Comparison of ENCODE assay signal across 19 mouse cellular contexts in genomic region chr8:95041883-95042784, GRCm38 (mm10). TPM values are rescaled to one million over a fixed set of nuclear protein-coding genes. Genes with fewer than 3 reads are reported as not detected.
DNase-seq lines count a peak whose midpoint lies in the region; ATAC-seq and TF ChIP-seq lines count a peak whose summit lies in the region.
"Had no signal": no experiment of that assay in that cellular context is flagged by ENCODE, and none has a peak within 500 bp of the region (broad histone marks: within the 10 kb centered on the region; RNA-seq: fewer than 3 reads in every experiment).

No protein-coding gene starts in this region.

- no peaks in the 10 kb centered on the region for H3K4me1 ChIP-seq in lung, embryonic 14.5 days (ENCODE audit: insufficient read depth)
- H3K4me1 ChIP-seq in kidney, embryonic 16.5 days (ENCODE audit: insufficient read depth, low read length): peaks cover 12% of the 10 kb centered on the region
- peaks cover 16% of the 10 kb centered on the region for H3K4me1 ChIP-seq in liver, embryonic 12.5 days
- no peaks in the 10 kb centered on the region for H3K4me1 ChIP-seq in stomach, postnatal 0 days (replicated peaks; ENCODE audit: control insufficient read depth, insufficient read depth)
- no peaks in the 10 kb centered on the region for H3K4me1 ChIP-seq in forebrain, embryonic 16.5 days (replicated peaks; ENCODE audit: control insufficient read depth, insufficient read depth, low read length)
- H3K4me1 ChIP-seq in forebrain, embryonic 12.5 days: no peaks in the 10 kb centered on the region
- H3K4me1 ChIP-seq: heart, embryonic 10.5 days had no signal

- peak overlapping the region; percentile 5; the same call in 1 of the 2 replicates for H3K4me2 ChIP-seq in lung, embryonic 14.5 days
- H3K4me2 ChIP-seq in kidney, embryonic 16.5 days (replicated peaks; ENCODE audit: low read depth, low read length): no peak overlapping the region
- H3K4me2 ChIP-seq in liver, embryonic 12.5 days: peak overlapping the region; percentile 2; the same call in 1 of the 2 replicates
- no peak overlapping the region for H3K4me2 ChIP-seq in stomach, postnatal 0 days (replicated peaks; ENCODE audit: low read depth)
- H3K4me2 ChIP-seq in forebrain, embryonic 16.5 days (ENCODE audit: low read length): no peak overlapping the region
- H3K4me2 ChIP-seq in forebrain, embryonic 12.5 days: no peak overlapping the region
- H3K4me2 ChIP-seq: forebrain, embryonic 15.5 days; limb, embryonic 15.5 days had no signal

- no peak overlapping the region for H3K4me3 ChIP-seq in lung, embryonic 14.5 days (ENCODE audit: low read depth, low read length)
- H3K4me3 ChIP-seq in kidney, embryonic 16.5 days (ENCODE audit: low read length): no peak overlapping the region
- H3K4me3 ChIP-seq in liver, embryonic 12.5 days: no peak overlapping the region
- no peak overlapping the region for H3K4me3 ChIP-seq in stomach, postnatal 0 days (ENCODE audit: low read depth, low read length)
- H3K4me3 ChIP-seq in forebrain, embryonic 16.5 days (replicated peaks; ENCODE audit: low read length): no peak overlapping the region
- no peak overlapping the region for H3K4me3 ChIP-seq in forebrain, embryonic 12.5 days (replicated peaks)
- H3K4me3 ChIP-seq: forebrain, embryonic 15.5 days; heart, embryonic 10.5 days; limb, embryonic 15.5 days; megakaryocyte, embryonic 14.5 days had no signal

- H3K9ac ChIP-seq in lung, embryonic 14.5 days: no peak overlapping the region
- H3K9ac ChIP-seq in kidney, embryonic 16.5 days (replicated peaks; ENCODE audit: low read length): no peak overlapping the region
- H3K9ac ChIP-seq in liver, embryonic 12.5 days: no peak overlapping the region
- no peak overlapping the region for H3K9ac ChIP-seq in stomach, postnatal 0 days (ENCODE audit: low read length)
- no peak overlapping the region for H3K9ac ChIP-seq in forebrain, embryonic 16.5 days (replicated peaks; ENCODE audit: low read depth, low read length)
- no peak overlapping the region for H3K9ac ChIP-seq in forebrain, embryonic 12.5 days
- H3K9ac ChIP-seq: forebrain, embryonic 15.5 days; limb, embryonic 15.5 days had no signal

- peak overlapping the region; percentile 85 for H3K27ac ChIP-seq in lung, embryonic 14.5 days (ENCODE audit: low read depth)
- H3K27ac ChIP-seq in kidney, embryonic 16.5 days (ENCODE audit: low read length): peak overlapping the region; percentile 93
- H3K27ac ChIP-seq in liver, embryonic 12.5 days: peak overlapping the region; percentile 73
- no peak overlapping the region for H3K27ac ChIP-seq in stomach, postnatal 0 days (replicated peaks)
- no peak overlapping the region for H3K27ac ChIP-seq in forebrain, embryonic 16.5 days (ENCODE audit: low read length)
- H3K27ac ChIP-seq in forebrain, embryonic 12.5 days: no peak overlapping the region
- H3K27ac ChIP-seq: forebrain, embryonic 15.5 days; heart, embryonic 10.5 days; limb, embryonic 15.5 days had no signal

- DNase-seq in lung, embryonic 14.5 days: peak; percentile 55
- no peak for DNase-seq in lung, postnatal 14 days
- DNase-seq in stomach, postnatal 0 days (ENCODE audit: low spot score): no peak
- DNase-seq in T-cell, adult 2 months (ENCODE audit: low spot score): no peak
- DNase-seq: adrenal gland, postnatal 25 days; cerebellum, postnatal 10 days; gastrocnemius, postnatal 25 days; right cerebral cortex, postnatal 14 days had no signal

- H3K27me3 ChIP-seq in lung, embryonic 14.5 days (ENCODE audit: insufficient read depth, low read length): no peaks in the 10 kb centered on the region
- H3K27me3 ChIP-seq in kidney, embryonic 16.5 days (ENCODE audit: insufficient read depth, low read length): no peaks in the 10 kb centered on the region
- H3K27me3 ChIP-seq in liver, embryonic 12.5 days (replicated peaks): no peaks in the 10 kb centered on the region
- H3K27me3 ChIP-seq in stomach, postnatal 0 days (ENCODE audit: control insufficient read depth, insufficient read depth, low read length): no peaks in the 10 kb centered on the region
- H3K27me3 ChIP-seq in forebrain, embryonic 16.5 days (replicated peaks; ENCODE audit: control insufficient read depth, insufficient read depth, low read length): no peaks in the 10 kb centered on the region
- H3K27me3 ChIP-seq in forebrain, embryonic 12.5 days: no peaks in the 10 kb centered on the region
- H3K27me3 ChIP-seq: forebrain, embryonic 15.5 days; limb, embryonic 15.5 days; megakaryocyte, embryonic 14.5 days had no signal

- no peaks in the 10 kb centered on the region for H3K9me3 ChIP-seq in lung, embryonic 14.5 days (ENCODE audit: low read depth, low read length)
- no peaks in the 10 kb centered on the region for H3K9me3 ChIP-seq in kidney, embryonic 16.5 days (ENCODE audit: low read length)
- no peaks in the 10 kb centered on the region for H3K9me3 ChIP-seq in liver, embryonic 12.5 days (replicated peaks)
- H3K9me3 ChIP-seq in stomach, postnatal 0 days (ENCODE audit: control insufficient read depth, low read length): no peaks in the 10 kb centered on the region
- H3K9me3 ChIP-seq in forebrain, embryonic 16.5 days (ENCODE audit: control insufficient read depth, low read length): no peaks in the 10 kb centered on the region
- no peaks in the 10 kb centered on the region for H3K9me3 ChIP-seq in forebrain, embryonic 12.5 days
- H3K9me3 ChIP-seq: forebrain, embryonic 15.5 days; heart, embryonic 10.5 days; limb, embryonic 15.5 days; megakaryocyte, embryonic 14.5 days had no signal

- no peak for TF ChIP-seq EP300 in stomach, postnatal 0 days (optimal IDR thresholded peaks at IDR 0.05)

- peak; percentile 79 for ATAC-seq in lung, embryonic 14.5 days (ENCODE audit: insufficient read depth)
- peak; percentile 95 for ATAC-seq in kidney, embryonic 16.5 days (ENCODE audit: low FRiP score, low TSS enrichment)
- ATAC-seq in liver, embryonic 12.5 days: peak; percentile 57
- ATAC-seq in stomach, postnatal 0 days (ENCODE audit: low FRiP score, low TSS enrichment): peak; percentile 55
- no peak for ATAC-seq in forebrain, embryonic 16.5 days
- no peak for ATAC-seq in forebrain, embryonic 12.5 days (ENCODE audit: low FRiP score)
- ATAC-seq: activated CD4-positive, CD25-positive, alpha-beta regulatory T cell, adult 4 months; forebrain, embryonic 15.5 days; hindbrain, embryonic 16.5 days had no signal

- WGBS in lung, embryonic 14.5 days: 39% methylated on average over 6 of the region's 6 CpGs
- WGBS in kidney, embryonic 16.5 days: 58% methylated on average over 6 of the region's 6 CpGs
- 59% methylated on average over 6 of the region's 6 CpGs for WGBS in liver, embryonic 12.5 days (ENCODE audit: insufficient replicate concordance)
- WGBS in stomach, postnatal 0 days: 54% methylated on average over 6 of the region's 6 CpGs
- WGBS in forebrain, embryonic 16.5 days: 78% methylated on average over 6 of the region's 6 CpGs
- 70% methylated on average over 6 of the region's 6 CpGs for WGBS in forebrain, embryonic 12.5 days

- no peak for TF ChIP-seq CTCF in lung, embryonic 14.5 days (IDR thresholded peaks at IDR 0.05; ENCODE audit: low read depth)
- TF ChIP-seq CTCF in stomach, postnatal 0 days (IDR thresholded peaks at IDR 0.05; ENCODE audit: low read depth): no peak

- H3K36me3 ChIP-seq in lung, embryonic 14.5 days (ENCODE audit: insufficient read depth): no peaks in the 10 kb centered on the region
- no peaks in the 10 kb centered on the region for H3K36me3 ChIP-seq in kidney, embryonic 16.5 days (ENCODE audit: insufficient read depth, low read length)
- no peaks in the 10 kb centered on the region for H3K36me3 ChIP-seq in liver, embryonic 12.5 days
- H3K36me3 ChIP-seq in stomach, postnatal 0 days (ENCODE audit: control insufficient read depth, insufficient read depth, low read length): no peaks in the 10 kb centered on the region
- no peaks in the 10 kb centered on the region for H3K36me3 ChIP-seq in forebrain, embryonic 16.5 days (ENCODE audit: control insufficient read depth, insufficient read depth)
- no peaks in the 10 kb centered on the region for H3K36me3 ChIP-seq in forebrain, embryonic 12.5 days (replicated peaks)
- H3K36me3 ChIP-seq: forebrain, embryonic 15.5 days; heart, embryonic 10.5 days; limb, embryonic 15.5 days had no signal

RNA-seq across cellular contexts. Expression of gene Drc7, which starts 12.8 kb away (rescaled TPM):
- 0.07 TPM in 1 of 2 replicates, not detected in the other for polyA plus RNA-seq in lung, embryonic 14.5 days (2014; fragmentation: Nextera tagmentation; extraction: Ambion mirVana)
- polyA plus RNA-seq in kidney, embryonic 16.5 days (2015; fragmentation: Nextera tagmentation; extraction: Ambion mirVana): 0.05 TPM in 1 of 2 replicates, not detected in the other
- 0.14 and 0.37 TPM in 2 replicates for polyA plus RNA-seq in liver, embryonic 12.5 days (2016; fragmentation: Nextera tagmentation; extraction: Ambion mirVana)
- polyA plus RNA-seq in stomach, postnatal 0 days (2015; fragmentation: Nextera tagmentation; extraction: Ambion mirVana): 0.04 TPM in 1 of 2 replicates, not detected in the other
- 1.1 and 1.3 TPM in 2 replicates for polyA plus RNA-seq in forebrain, embryonic 16.5 days (2015; fragmentation: Nextera tagmentation; extraction: Ambion mirVana)
- 0.26 and 0.38 TPM in 2 replicates for polyA plus RNA-seq in forebrain, embryonic 12.5 days (2016; fragmentation: Nextera tagmentation; extraction: Ambion mirVana)
- polyA plus RNA-seq: activated CD4-positive, CD25-positive, alpha-beta regulatory T cell, adult 4 months; heart, embryonic 10.5 days; neural tube, embryonic 11.5 days had no signal

RNA-seq across cellular contexts. Expression of gene Adgrg3, which starts 24.6 kb away (rescaled TPM):
- 4.0 and 4.7 TPM in 2 replicates for polyA plus RNA-seq in lung, embryonic 14.5 days (2014; fragmentation: Nextera tagmentation; extraction: Ambion mirVana)
- polyA plus RNA-seq in kidney, embryonic 16.5 days (2015; fragmentation: Nextera tagmentation; extraction: Ambion mirVana): 5.0 and 5.1 TPM in 2 replicates
- 7.9 and 8.7 TPM in 2 replicates for polyA plus RNA-seq in liver, embryonic 12.5 days (2016; fragmentation: Nextera tagmentation; extraction: Ambion mirVana)
- 0.61 and 0.92 TPM in 2 replicates for polyA plus RNA-seq in stomach, postnatal 0 days (2015; fragmentation: Nextera tagmentation; extraction: Ambion mirVana)
- polyA plus RNA-seq in forebrain, embryonic 16.5 days (2015; fragmentation: Nextera tagmentation; extraction: Ambion mirVana): 0.93 and 1.1 TPM in 2 replicates
- polyA plus RNA-seq in forebrain, embryonic 12.5 days (2016; fragmentation: Nextera tagmentation; extraction: Ambion mirVana): 1.7 and 2.4 TPM in 2 replicates

RNA-seq across cellular contexts. Expression of gene Katnb1, which starts 38.9 kb away (rescaled TPM):
- polyA plus RNA-seq in lung, embryonic 14.5 days (2014; fragmentation: Nextera tagmentation; extraction: Ambion mirVana): 19.4 and 23.1 TPM in 2 replicates
- polyA plus RNA-seq in kidney, embryonic 16.5 days (2015; fragmentation: Nextera tagmentation; extraction: Ambion mirVana): 29.5 and 33.2 TPM in 2 replicates
- 17.8 and 18.5 TPM in 2 replicates for polyA plus RNA-seq in liver, embryonic 12.5 days (2016; fragmentation: Nextera tagmentation; extraction: Ambion mirVana)
- polyA plus RNA-seq in stomach, postnatal 0 days (2015; fragmentation: Nextera tagmentation; extraction: Ambion mirVana): 11.6 and 12.4 TPM in 2 replicates
- 47.3 and 49.9 TPM in 2 replicates for polyA plus RNA-seq in forebrain, embryonic 16.5 days (2015; fragmentation: Nextera tagmentation; extraction: Ambion mirVana)
- polyA plus RNA-seq in forebrain, embryonic 12.5 days (2016; fragmentation: Nextera tagmentation; extraction: Ambion mirVana): 35.6 and 42.0 TPM in 2 replicates

Comparison
In these comparisons a context has a peak if more than half of its experiments do, and no peak if none do; other contexts are left out.
1. ATAC-seq: peak in lung, embryonic 14.5 days (single experiment), kidney, embryonic 16.5 days (single experiment), liver, embryonic 12.5 days (single experiment) and stomach, postnatal 0 days (single experiment); none in forebrain, embryonic 16.5 days (single experiment) and forebrain, embryonic 12.5 days (single experiment).
2. H3K27ac ChIP-seq: peak in lung, embryonic 14.5 days (single experiment), kidney, embryonic 16.5 days (single experiment) and liver, embryonic 12.5 days (single experiment); none in stomach, postnatal 0 days (single experiment), forebrain, embryonic 16.5 days (single experiment) and forebrain, embryonic 12.5 days (single experiment).
3. H3K4me2 ChIP-seq: peak in lung, embryonic 14.5 days (single experiment) and liver, embryonic 12.5 days (single experiment); none in kidney, embryonic 16.5 days (single experiment), stomach, postnatal 0 days (single experiment), forebrain, embryonic 16.5 days (single experiment) and forebrain, embryonic 12.5 days (single experiment).